Mouse (Mus musculus): ENCODE measurements around the gene Mgst2.

DNA sequence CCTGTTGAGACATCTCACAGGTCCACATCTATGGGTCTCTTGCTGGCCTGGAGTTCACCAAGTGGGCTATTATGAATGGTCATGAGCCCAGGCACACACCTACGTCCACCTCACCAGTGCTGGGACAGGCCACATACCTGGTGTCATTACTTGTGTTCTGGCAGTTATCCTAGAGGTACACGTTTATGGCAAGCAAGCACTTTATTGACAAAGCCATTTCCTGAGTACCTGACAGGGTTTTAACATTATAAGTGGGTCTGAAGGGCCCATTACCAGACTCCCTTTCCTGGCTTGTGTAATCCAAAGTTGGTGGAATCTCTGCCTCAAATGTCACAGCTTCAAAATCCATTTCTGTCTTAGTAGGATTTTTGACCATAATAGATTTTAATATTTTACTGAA is 36.2 kb upstream of the Mgst2 start:
- TF ChIP-seq CTCF (IDR thresholded peaks at IDR 0.05; ENCODE audit: insufficient read depth, low read depth, low read length) (no peak), POLR2A (IDR thresholded peaks at IDR 0.05; ENCODE audit: insufficient read depth, low read depth, low read length) (no peak)
